8 mouse cellular contexts compared by ENCODE assay signal in the genomic region with DNA sequence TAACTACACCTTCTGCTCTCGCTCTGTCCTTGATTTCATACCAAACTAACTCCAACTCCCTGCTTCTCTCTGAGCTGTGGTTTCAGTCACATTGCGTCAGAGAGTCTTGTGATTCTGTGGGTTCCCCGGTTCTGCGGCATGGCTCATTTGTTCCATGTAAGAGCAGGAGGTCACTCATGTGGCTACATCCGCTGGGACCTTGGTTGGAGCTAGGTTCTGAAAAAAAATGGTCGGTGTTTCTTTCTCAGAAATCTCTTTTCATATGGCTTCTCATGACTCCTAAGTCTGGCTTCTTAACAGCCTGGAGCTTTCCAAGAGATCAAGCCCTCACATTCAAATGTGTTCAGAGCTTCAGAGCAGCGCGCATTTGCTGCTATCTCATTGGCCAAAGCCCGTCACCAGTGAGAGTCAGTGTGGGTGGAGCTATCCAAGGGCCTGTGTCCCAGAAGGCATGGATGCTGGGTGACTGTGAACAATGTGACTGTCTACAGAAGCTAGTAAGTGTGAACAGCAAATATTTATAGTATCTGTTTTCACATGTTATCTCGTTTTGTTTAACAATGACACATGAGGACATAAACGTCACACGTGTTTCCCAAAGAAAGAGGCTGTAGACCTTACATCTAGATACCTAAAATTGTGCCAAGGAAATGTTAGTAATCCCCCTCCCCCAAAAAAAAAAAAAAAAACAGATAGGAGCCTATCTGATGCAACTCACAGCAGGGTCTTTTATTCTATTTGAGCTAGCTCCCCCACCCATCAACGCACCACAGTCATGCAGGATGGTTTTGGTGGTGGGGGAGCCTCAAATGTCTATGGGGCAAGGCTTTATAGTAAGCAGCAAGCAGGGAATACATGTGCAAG. TPM values are rescaled to one million over a fixed set of nuclear protein-coding genes. Genes with fewer than 3 reads are reported as not detected.
DNase-seq lines count a peak whose midpoint lies in the region; ATAC-seq and TF ChIP-seq lines count a peak whose summit lies in the region.

No protein-coding gene starts in this region.

- TF ChIP-seq CTCF in forebrain, postnatal 0 days (IDR thresholded peaks at IDR 0.05; ENCODE audit: low read depth), result no peak
- no peak for TF ChIP-seq CTCF in heart, postnatal 0 days (IDR thresholded peaks at IDR 0.05; ENCODE audit: low read depth)

- no peak overlapping the region for H3K4me2 ChIP-seq in forebrain, postnatal 0 days (ENCODE audit: low read depth)
- H3K4me2 ChIP-seq in heart, postnatal 0 days (ENCODE audit: low read depth, low read length), result peak overlapping the region; percentile 14; the same call in 1 of the 2 replicates

- 79% methylated on average over 13 of the region's 13 CpGs for WGBS in forebrain, postnatal 0 days
- 83% methylated on average over 13 of the region's 13 CpGs for WGBS in forebrain, embryonic 10.5 days
- WGBS in heart, postnatal 0 days, result 54% methylated on average over 13 of the region's 13 CpGs
- 39% methylated on average over 13 of the region's 13 CpGs for WGBS in macrophage (ENCODE audit: missing documents)

- no peak overlapping the region for H3K4me3 ChIP-seq in forebrain, postnatal 0 days (ENCODE audit: low read depth, low read length)
- H3K4me3 ChIP-seq in forebrain, embryonic 10.5 days, result no peak overlapping the region
- H3K4me3 ChIP-seq in heart, postnatal 0 days (ENCODE audit: low read depth, low read length), result peak overlapping the region; percentile 1; the same call in 1 of the 2 replicates
- no peak overlapping the region for H3K4me3 ChIP-seq in macrophage (ENCODE audit: inconsistent target)

- no peak for TF ChIP-seq EP300 in heart, postnatal 0 days (IDR thresholded peaks at IDR 0.05; ENCODE audit: low read depth)

- peak; percentile 45; the same call in 1 of the 2 replicates for ATAC-seq in forebrain, postnatal 0 days
- ATAC-seq in heart, postnatal 0 days (ENCODE audit: insufficient read depth, low read depth), result peak; percentile 94
- ATAC-seq in erythroblast, adult 5-6 weeks (replicated peaks; ENCODE audit: low FRiP score, poor library complexity, severe bottlenecking), result no peak

- no peaks in the 10 kb centered on the region for H3K9me3 ChIP-seq in forebrain, postnatal 0 days (ENCODE audit: low read length)
- no peaks in the 10 kb centered on the region for H3K9me3 ChIP-seq in forebrain, embryonic 10.5 days
- H3K9me3 ChIP-seq in heart, postnatal 0 days (replicated peaks; ENCODE audit: control insufficient read depth, low read length), result no peaks in the 10 kb centered on the region

- H3K9ac ChIP-seq in forebrain, postnatal 0 days, result no peak overlapping the region
- no peak overlapping the region for H3K9ac ChIP-seq in heart, postnatal 0 days (replicated peaks; ENCODE audit: low read depth, low read length)

- no peaks in the 10 kb centered on the region for H3K79me2 ChIP-seq in macrophage (ENCODE audit: inconsistent target)

- no peaks in the 10 kb centered on the region for H3K36me3 ChIP-seq in forebrain, postnatal 0 days (ENCODE audit: insufficient read depth)
- no peaks in the 10 kb centered on the region for H3K36me3 ChIP-seq in forebrain, embryonic 10.5 days (replicated peaks)
- no peaks in the 10 kb centered on the region for H3K36me3 ChIP-seq in heart, postnatal 0 days (replicated peaks; ENCODE audit: control insufficient read depth, insufficient read depth, low read length)
- no peaks in the 10 kb centered on the region for H3K36me3 ChIP-seq in macrophage (ENCODE audit: inconsistent target)

- no peak for DNase-seq in forebrain, postnatal 0 days
- no peak for DNase-seq in forebrain, embryonic 10.5 days (ENCODE audit: extremely low spot score, low spot score)
- peak; percentile 9 for DNase-seq in adipocyte (ENCODE audit: low spot score)
- DNase-seq in heart, postnatal 0 days (ENCODE audit: low spot score), result peak; percentile 68
- no peak for DNase-seq in spleen, adult 18-20 months
- DNase-seq in right cerebral cortex, postnatal 36 days (ENCODE audit: low spot score in 2 of 2), result no peak

- no peak overlapping the region for H3K27ac ChIP-seq in forebrain, postnatal 0 days (ENCODE audit: low read depth, low read length)
- H3K27ac ChIP-seq in forebrain, embryonic 10.5 days, result no peak overlapping the region
- H3K27ac ChIP-seq in heart, postnatal 0 days (ENCODE audit: low read depth), result no peak overlapping the region
- H3K27ac ChIP-seq in macrophage, result peak overlapping the region; percentile 95

- H3K4me1 ChIP-seq in forebrain, postnatal 0 days (ENCODE audit: insufficient read depth), result 0 out of 2 replicates have a peak, but pooled peaks cover 2% of the 10 kb centered on the region
- H3K4me1 ChIP-seq in forebrain, embryonic 10.5 days, result no peaks in the 10 kb centered on the region
- 0 out of 2 replicates have a peak, but pooled peaks cover 5% of the 10 kb centered on the region for H3K4me1 ChIP-seq in heart, postnatal 0 days (ENCODE audit: control insufficient read depth, insufficient read depth)

- no peaks in the 10 kb centered on the region for H3K27me3 ChIP-seq in forebrain, postnatal 0 days (ENCODE audit: insufficient read depth, low read length)
- H3K27me3 ChIP-seq in forebrain, embryonic 10.5 days (ENCODE audit: poor library complexity, severe bottlenecking), result no peaks in the 10 kb centered on the region
- no peaks in the 10 kb centered on the region for H3K27me3 ChIP-seq in heart, postnatal 0 days (ENCODE audit: control insufficient read depth, insufficient read depth, low read length)

RNA-seq across cellular contexts. Expression of gene Aida, which starts 32.0 kb away (rescaled TPM):
- total RNA-seq in forebrain, postnatal 0 days (2014; rRNA removed), result 54.7 and 69.1 TPM in 2 replicates
- 37.8 and 46.1 TPM in 2 replicates for polyA plus RNA-seq in forebrain, postnatal 0 days (2015; fragmentation: Nextera tagmentation; extraction: Ambion mirVana)
- 46.1 and 47.7 TPM in 2 replicates for polyA plus RNA-seq in forebrain, embryonic 10.5 days (2016; fragmentation: Nextera tagmentation; extraction: Ambion mirVana)
- 15.0 and 26.8 TPM in 2 replicates for total RNA-seq in heart, postnatal 0 days (2014; rRNA removed; ENCODE audit: low replicate concordance)
- 19.6 and 20.9 TPM in 2 replicates for polyA plus RNA-seq in heart, postnatal 0 days (2015; fragmentation: Nextera tagmentation; extraction: Ambion mirVana)
- 100 to 1,000 TPM in 11 of 26 experiments, 10 to 100 TPM in 15; 24.7 to 267 (median 85.0) TPM for total RNA-seq in macrophage (2018; cell fraction: chromatin; rRNA removed)
- 100 to 1,000 TPM in 14 of 26 experiments, 10 to 100 TPM in 12; 57.4 to 186 (median 118) TPM for total RNA-seq in macrophage (2018; cell fraction: cytosol; rRNA removed)
- total RNA-seq in macrophage (2018; cell fraction: nucleus; rRNA removed), result 100 to 1,000 TPM in 15 of 26 experiments, 10 to 100 TPM in 11; 32.3 to 246 (median 119) TPM
- 74.0 to 110 TPM (median 88.7 TPM) in 3 replicates for polyA plus RNA-seq in macrophage (2018)
- total RNA-seq in erythroblast, adult 5-6 weeks (2015; ENCODE audit: low replicate concordance), result 17.6 and 21.5 TPM in 2 replicates
- total RNA-seq in erythroblast, adult 5-6 weeks (2017; ENCODE audit: low replicate concordance), result 40.0 and 41.5 TPM in 2 replicates

RNA-seq across cellular contexts. Expression of gene Brox, which starts 32.7 kb away (rescaled TPM):
- total RNA-seq in forebrain, postnatal 0 days (2014; rRNA removed), result 137 and 144 TPM in 2 replicates
- 79.6 and 94.1 TPM in 2 replicates for polyA plus RNA-seq in forebrain, postnatal 0 days (2015; fragmentation: Nextera tagmentation; extraction: Ambion mirVana)
- 35.5 and 36.4 TPM in 2 replicates for polyA plus RNA-seq in forebrain, embryonic 10.5 days (2016; fragmentation: Nextera tagmentation; extraction: Ambion mirVana)
- 41.9 and 43.9 TPM in 2 replicates for total RNA-seq in heart, postnatal 0 days (2014; rRNA removed; ENCODE audit: low replicate concordance)
- 37.4 and 38.3 TPM in 2 replicates for polyA plus RNA-seq in heart, postnatal 0 days (2015; fragmentation: Nextera tagmentation; extraction: Ambion mirVana)
- total RNA-seq in macrophage (2018; cell fraction: chromatin; rRNA removed), result 100 to 1,000 TPM in 24 of 26 experiments, 10 to 100 TPM in 2; 74.1 to 249 (median 172) TPM
- total RNA-seq in macrophage (2018; cell fraction: cytosol; rRNA removed), result 100 to 1,000 TPM in 11 of 26 experiments, 10 to 100 TPM in 15; 86.1 to 111 (median 98.9) TPM
- 100 to 1,000 TPM in 20 of 26 experiments, 10 to 100 TPM in 6; 82.1 to 233 (median 130) TPM for total RNA-seq in macrophage (2018; cell fraction: nucleus; rRNA removed)
- 76.6 to 106 TPM (median 92.2 TPM) in 3 replicates for polyA plus RNA-seq in macrophage (2018)
- total RNA-seq in erythroblast, adult 5-6 weeks (2015; ENCODE audit: low replicate concordance), result 13.6 and 16.3 TPM in 2 replicates
- total RNA-seq in erythroblast, adult 5-6 weeks (2017; ENCODE audit: low replicate concordance), result 29.8 and 32.1 TPM in 2 replicates

RNA-seq across cellular contexts. Expression of gene Disp1, which starts 43.1 kb away (rescaled TPM):
- total RNA-seq in forebrain, postnatal 0 days (2014; rRNA removed), result 7.2 and 12.7 TPM in 2 replicates
- 5.6 and 6.3 TPM in 2 replicates for polyA plus RNA-seq in forebrain, postnatal 0 days (2015; fragmentation: Nextera tagmentation; extraction: Ambion mirVana)
- 9.2 and 10.3 TPM in 2 replicates for polyA plus RNA-seq in forebrain, embryonic 10.5 days (2016; fragmentation: Nextera tagmentation; extraction: Ambion mirVana)
- total RNA-seq in heart, postnatal 0 days (2014; rRNA removed; ENCODE audit: low replicate concordance), result 8.1 and 11.9 TPM in 2 replicates
- 5.8 and 6.0 TPM in 2 replicates for polyA plus RNA-seq in heart, postnatal 0 days (2015; fragmentation: Nextera tagmentation; extraction: Ambion mirVana)
- 10 to 100 TPM in 22 of 26 experiments, 1 to 10 TPM in 4; 4.6 to 26.7 (median 16.3) TPM for total RNA-seq in macrophage (2018; cell fraction: chromatin; rRNA removed)
- 10 to 100 TPM in 4 of 26 experiments, 1 to 10 TPM in 22; 4.8 to 10.5 (median 9.0) TPM for total RNA-seq in macrophage (2018; cell fraction: cytosol; rRNA removed)
- 10 to 100 TPM in 17 of 26 experiments, 1 to 10 TPM in 9; 4.4 to 21.6 (median 14.7) TPM for total RNA-seq in macrophage (2018; cell fraction: nucleus; rRNA removed)
- 6.3 to 10.1 TPM (median 7.8 TPM) in 3 replicates for polyA plus RNA-seq in macrophage (2018)
- 1.0 and 3.8 TPM in 2 replicates for total RNA-seq in erythroblast, adult 5-6 weeks (2015; ENCODE audit: low replicate concordance)
- total RNA-seq in erythroblast, adult 5-6 weeks (2017; ENCODE audit: low replicate concordance), result 0.28 and 1.4 TPM in 2 replicates

Comparison
In these comparisons a context has a peak if more than half of its experiments do, and no peak if none do; other contexts are left out.
1. DNase-seq: peak in adipocyte (single experiment) and heart, postnatal 0 days (single experiment); none in forebrain, postnatal 0 days (single experiment), forebrain, embryonic 10.5 days (single experiment), spleen, adult 18-20 months (0 of 2) and right cerebral cortex, postnatal 36 days (0 of 2).